Mouse (Mus musculus): ENCODE measurements at regions not wholly inside any gene's neighbourhood (a gene's known extent, or its start where the extent isn't known, plus 50 kb on each side); places are given as distances from the start of the nearest gene placed in this dataset.

DNA sequence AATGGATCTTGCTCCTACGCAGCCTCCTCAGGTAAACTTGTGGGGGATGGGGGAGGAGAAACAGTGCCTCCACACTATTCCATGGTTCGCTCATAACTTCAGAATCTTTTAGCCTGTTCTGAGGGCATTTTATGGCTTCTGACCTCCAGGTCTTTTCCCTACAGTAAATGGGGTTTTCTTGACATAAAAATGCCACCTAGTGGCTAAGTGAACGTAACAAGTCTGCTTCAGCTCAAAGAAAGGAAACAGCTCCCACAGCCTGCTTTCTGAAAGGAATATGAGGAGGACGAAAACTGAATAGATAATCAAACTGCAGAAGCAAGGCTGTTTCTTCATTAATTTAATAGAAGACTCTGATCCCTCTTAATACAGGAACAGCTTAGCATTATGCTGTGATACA is 148.3 kb downstream of the Cd55b start:
- Histone ChIP-seq H3K36me3 (no peaks in the 10 kb centered on the region), H3K4me3 (no peak overlapping the region), H3K4me1 (peaks cover 4% of the 10 kb centered on the region; the same call in 1 of the 2 replicates), H3K27me3 (ENCODE audit: low read depth, poor library complexity, severe bottlenecking) (no peaks in the 10 kb centered on the region), H3K27ac (no peak overlapping the region), H3K9me3 (replicated peaks) (no peaks in the 10 kb centered on the region)
- WGBS, result 44% methylated on average over 4 of the region's 4 CpGs
- no peak for DNase-seq (ENCODE audit: low spot score)

GRCm38 (mm10) chr1:130270457-130270856 is 152.4 kb downstream of the Cd55b start:
- H3K27ac ChIP-seq, result no peak overlapping the region
- H3K4me3 ChIP-seq, result no peak overlapping the region
- 96% methylated on average over 2 of the region's 2 CpGs for WGBS
- H3K4me1 ChIP-seq, result peaks cover 6% of the 10 kb centered on the region; the same call in 1 of the 2 replicates
- H3K36me3 ChIP-seq, result no peaks in the 10 kb centered on the region
- H3K27me3 ChIP-seq (ENCODE audit: low read depth, poor library complexity, severe bottlenecking), result no peaks in the 10 kb centered on the region
- DNase-seq (ENCODE audit: low spot score), result no peak
- H3K9me3 ChIP-seq (replicated peaks), result no peaks in the 10 kb centered on the region
